Mouse (Mus musculus) liver, postnatal 0 days (tissue): ENCODE measurements around the gene Adrm1. TPM values are rescaled to one million over a fixed set of nuclear protein-coding genes. Genes with fewer than 3 reads are reported as not detected.

Experiments used
- ATAC-seq: fragments of 200-750 bp; cut with Nextera tagmentation; 2 replicates; pipeline ENCODE4 v1.8.0; 2017; ENCODE audit warnings: mild to moderate bottlenecking, moderate library complexity
- DNase-seq: peaks from one replicate; pipeline ENCODE4 v3.0.0-alpha.2; 2016
- H3K27ac ChIP-seq: fragments of 300-500 bp; sonication (generic); 2 replicates; pipeline ENCODE4 v1.5.1; 2014; ENCODE audit warnings: antibody characterized with exemption, moderate library complexity, mild to moderate bottlenecking, low read depth
- H3K27me3 ChIP-seq: fragments of 300-500 bp; sonication (generic); 2 replicates; pipeline ENCODE4 v1.6.1; 2014; ENCODE audit warnings: low read length, control low read depth, mixed read lengths; ENCODE audit not compliant: insufficient read depth
- H3K36me3 ChIP-seq: fragments of 300-500 bp; sonication (generic); replicated peaks from 2 replicates; pipeline ENCODE4 v1.6.1; 2014; ENCODE audit warnings: mild to moderate bottlenecking, control low read depth, low read length, moderate library complexity, mixed read lengths; ENCODE audit not compliant: insufficient read depth
- H3K4me1 ChIP-seq: fragments of 300-500 bp; sonication (generic); 2 replicates; pipeline ENCODE4 v1.6.1; 2014; ENCODE audit warnings: antibody characterized with exemption, mild to moderate bottlenecking, control low read depth; ENCODE audit not compliant: insufficient read depth
- H3K4me2 ChIP-seq: fragments of 300-500 bp; sonication (generic); 2 replicates; pipeline ENCODE4 v1.6.1; 2014; ENCODE audit warnings: low read depth, mild to moderate bottlenecking, low read length, moderate library complexity, mixed read lengths
- H3K4me3 ChIP-seq: fragments of 300-500 bp; sonication (generic); 2 replicates; pipeline ENCODE4 v1.5.1; 2014; ENCODE audit warnings: low read depth, low read length
- H3K9ac ChIP-seq: fragments of 300-500 bp; sonication (generic); replicated peaks from 2 replicates; pipeline ENCODE4 v1.6.1; 2014; ENCODE audit warnings: mild to moderate bottlenecking, moderate library complexity
- H3K9me3 ChIP-seq: fragments of 300-500 bp; sonication (generic); 2 replicates; pipeline ENCODE4 v1.6.1; 2016; ENCODE audit warnings: mild to moderate bottlenecking, control low read depth, low read length, mixed read lengths
- CTCF ChIP-seq: sonication (generic); IDR thresholded peaks from 2 replicates; pipeline ENCODE4 v1.5.1; 2016; ENCODE audit warnings: antibody characterized with exemption, low read depth
- EP300 ChIP-seq: IDR thresholded peaks from 2 replicates; pipeline ENCODE4 v1.6.1; 2016; ENCODE audit warnings: antibody characterized with exemption, low read depth, mild to moderate bottlenecking
- WGBS: fragments of 180-500 bp; shearing (Covaris S2); extraction: QIAGEN DNeasy Blood & Tissue Kit; methylation state at CpG from one replicate; pipeline ENCODE4 v1.1.7; 2014; ENCODE audit not compliant: insufficient replicate concordance; 5-methylcytosine and 5-hydroxymethylcytosine counted together
- polyA plus RNA-seq: library from polyadenylated mRNA; unstranded; fragments of >200 nt; fragmentation: Nextera tagmentation; extraction: Ambion mirVana; gene quantifications from 2 replicates; pipeline ENCODE4 v1.2.1, GENCODE M21; 2015

Gene Adrm1
- polyA plus RNA-seq, 1 experiment from 2014 or later, result 98.0 TPM

- no peak for ATAC-seq
Observed at GRCm38 (mm10) chr2:180135414-180135813, 35.9 kb upstream of the Adrm1 start.

DNA sequence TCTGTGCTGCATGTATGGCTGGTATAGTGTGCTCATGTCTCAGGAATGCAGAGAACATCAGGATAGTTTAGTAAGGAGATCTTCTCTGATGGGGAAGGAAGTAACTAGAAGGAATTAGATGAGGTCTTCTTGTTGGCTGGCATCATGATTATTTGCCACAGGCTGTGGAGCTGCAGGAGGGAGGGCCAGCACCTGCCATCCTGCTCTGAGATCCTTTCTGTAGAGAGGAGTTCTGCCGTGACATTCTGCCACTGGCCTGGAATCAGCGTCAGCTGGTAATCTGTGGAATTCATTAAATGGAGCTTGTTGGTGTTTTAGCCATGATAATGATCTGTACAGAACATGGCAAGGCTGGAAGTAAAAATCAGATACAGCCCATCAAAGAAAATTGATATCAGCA is 25.2 kb upstream of the Adrm1 start:
- WGBS, result 75% methylated on average over 2 of the region's 2 CpGs
- H3K9me3 ChIP-seq, result no peaks in the 10 kb centered on the region
- no peak overlapping the region for H3K9ac ChIP-seq
- H3K27ac ChIP-seq, result no peak overlapping the region
- no peak for DNase-seq
- TF ChIP-seq CTCF (no peak), EP300 (no peak)
- H3K4me3 ChIP-seq, result no peak overlapping the region
- no peak overlapping the region for H3K4me2 ChIP-seq
- H3K4me1 ChIP-seq, result no peaks in the 10 kb centered on the region
- no peak for ATAC-seq
- H3K36me3 ChIP-seq, result peaks cover 67% of the 10 kb centered on the region
- H3K27me3 ChIP-seq, result no peaks in the 10 kb centered on the region

More at GRCm38 (mm10) chr2:180135414-180135813, 35.9 kb upstream of the Adrm1 start:
- no peak for DNase-seq
- Histone ChIP-seq H3K36me3 (peaks cover 20% of the 10 kb centered on the region), H3K4me3 (no peak overlapping the region), H3K9me3 (no peaks in the 10 kb centered on the region), H3K9ac (no peak overlapping the region), H3K4me2 (no peak overlapping the region), H3K27ac (no peak overlapping the region), H3K4me1 (peaks cover 4% of the 10 kb centered on the region; the same call in 1 of the 2 replicates), H3K27me3 (no peaks in the 10 kb centered on the region)
- TF ChIP-seq CTCF (no peak), EP300 (no peak)
- WGBS, result 63% methylated on average over 5 of the region's 5 CpGs

DNA sequence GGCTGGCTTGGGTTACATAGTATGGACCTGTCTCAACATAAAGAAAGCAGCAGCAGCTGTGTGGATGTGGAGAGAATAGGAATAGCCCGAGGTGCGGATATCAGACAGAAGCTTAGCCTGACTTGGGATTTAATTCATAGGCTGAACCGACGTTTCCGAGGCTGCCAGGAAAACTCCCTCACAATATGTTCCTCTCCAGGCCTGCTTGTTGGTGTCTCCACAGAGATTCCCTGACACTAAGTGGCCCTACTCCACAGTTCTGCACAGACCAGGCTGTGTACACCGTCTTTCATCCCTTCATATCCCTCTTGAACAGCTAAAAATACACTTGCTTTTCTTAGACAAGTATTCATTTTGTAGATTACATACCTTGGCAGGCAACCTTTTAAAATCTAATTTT is 23.9 kb upstream of the Adrm1 start:
- H3K4me2 ChIP-seq, result no peak overlapping the region
- H3K9me3 ChIP-seq, result no peaks in the 10 kb centered on the region
- TF ChIP-seq EP300 (no peak), CTCF (no peak)
- no peaks in the 10 kb centered on the region for H3K27me3 ChIP-seq
- no peak for ATAC-seq
- DNase-seq, result no peak
- H3K4me3 ChIP-seq, result no peak overlapping the region
- H3K9ac ChIP-seq, result no peak overlapping the region
- peaks cover 71% of the 10 kb centered on the region for H3K36me3 ChIP-seq
- H3K4me1 ChIP-seq, result no peaks in the 10 kb centered on the region
- H3K27ac ChIP-seq, result no peak overlapping the region
- WGBS, result 86% methylated on average over 6 of the region's 6 CpGs

DNA sequence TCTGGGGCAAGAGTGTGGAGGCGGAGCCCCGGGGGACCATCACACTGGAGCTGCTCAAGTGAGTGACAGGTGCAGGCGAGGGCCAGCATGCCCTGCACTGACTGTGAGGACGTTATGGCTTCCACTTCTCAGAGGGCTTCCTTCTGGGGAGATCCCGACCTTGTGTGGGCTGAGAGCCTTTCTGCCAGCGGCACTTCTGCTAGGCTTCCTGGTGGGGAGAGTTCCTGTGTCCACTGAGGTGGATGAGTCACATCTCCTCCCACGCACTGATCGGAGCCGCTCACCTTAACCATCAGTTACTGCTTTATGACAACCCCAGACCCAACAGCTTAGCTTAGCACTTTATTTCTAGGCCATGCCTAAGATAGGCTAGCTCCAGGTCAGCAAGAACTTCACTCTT is 22.7 kb upstream of the Adrm1 start:
- DNase-seq, result no peak

DNA sequence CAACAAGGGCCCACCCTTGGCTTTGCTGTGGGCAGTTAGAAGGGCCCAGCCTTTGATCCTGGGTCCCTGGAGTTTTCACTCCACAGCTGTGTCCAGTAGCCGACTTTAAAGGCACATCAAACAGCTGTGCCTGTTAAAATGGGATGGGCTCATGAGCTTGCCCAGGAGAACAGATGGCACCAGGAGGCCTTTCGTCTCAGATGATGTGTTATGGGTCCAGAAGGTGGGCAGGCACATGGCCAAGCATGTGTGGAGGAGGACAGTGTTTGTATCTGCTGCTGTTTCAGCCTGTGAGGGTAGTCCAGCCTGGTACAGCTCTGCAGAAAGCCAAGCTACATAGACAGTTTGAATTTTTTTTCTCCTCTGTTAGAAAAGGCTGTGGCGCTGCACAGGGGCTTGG is 16.5 kb upstream of the Adrm1 start:
- H3K9ac ChIP-seq, result no peak overlapping the region

More for the DNA sequence above, 22.7 kb upstream of the Adrm1 start:
- H3K27ac ChIP-seq, result no peak overlapping the region
- no peaks in the 10 kb centered on the region for H3K9me3 ChIP-seq
- no peak for TF ChIP-seq CTCF
- H3K4me2 ChIP-seq, result no peak overlapping the region
- ATAC-seq, result no peak
- H3K9ac ChIP-seq, result no peak overlapping the region
- 78% methylated on average over 9 of the region's 9 CpGs for WGBS
- H3K4me1 ChIP-seq, result no peaks in the 10 kb centered on the region
- no peak overlapping the region for H3K4me3 ChIP-seq
- peaks cover 75% of the 10 kb centered on the region for H3K36me3 ChIP-seq
- H3K27me3 ChIP-seq, result no peaks in the 10 kb centered on the region

GRCm38 (mm10) chr2:180158627-180159026 is 12.7 kb upstream of the Adrm1 start:
- no peak overlapping the region for H3K9ac ChIP-seq
- no peak overlapping the region for H3K27ac ChIP-seq
- DNase-seq (no peak), ATAC-seq (no peak)
- no peak overlapping the region for H3K4me3 ChIP-seq
- H3K9me3 ChIP-seq, result no peaks in the 10 kb centered on the region
- H3K27me3 ChIP-seq, result no peaks in the 10 kb centered on the region
- TF ChIP-seq CTCF (no peak), EP300 (no peak)
- no peaks in the 10 kb centered on the region for H3K4me1 ChIP-seq
- H3K4me2 ChIP-seq, result no peak overlapping the region
- WGBS, result 76% methylated on average over 3 of the region's 3 CpGs
- peaks cover 65% of the 10 kb centered on the region for H3K36me3 ChIP-seq

More for the DNA sequence above, 16.5 kb upstream of the Adrm1 start:
- Histone ChIP-seq H3K27me3 (no peaks in the 10 kb centered on the region), H3K27ac (no peak overlapping the region), H3K4me3 (no peak overlapping the region), H3K4me1 (no peaks in the 10 kb centered on the region), H3K36me3 (peaks cover 64% of the 10 kb centered on the region), H3K4me2 (no peak overlapping the region), H3K9me3 (no peaks in the 10 kb centered on the region)
- DNase-seq (no peak), ATAC-seq (no peak)
- TF ChIP-seq CTCF (no peak), EP300 (no peak)
- 76% methylated on average over 3 of the region's 3 CpGs for WGBS

DNA sequence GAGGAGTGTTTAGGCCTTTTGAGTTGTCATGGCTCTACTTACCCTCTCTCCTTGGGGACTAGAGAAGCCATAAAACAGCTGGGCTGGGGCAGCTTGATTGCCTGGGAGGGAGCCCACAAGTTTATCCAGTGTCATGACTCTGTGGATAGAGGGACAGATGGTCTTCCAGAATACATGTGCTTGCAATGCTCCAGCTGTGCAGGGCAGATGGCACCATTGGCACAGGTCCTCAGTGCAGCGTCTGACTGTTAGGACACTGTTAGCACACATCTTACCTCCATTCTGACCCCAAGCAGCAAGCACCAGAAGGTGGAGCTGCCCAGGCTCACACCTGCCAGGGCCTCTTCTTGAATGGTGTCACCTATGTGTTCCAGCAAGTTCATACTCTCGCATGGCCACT is 5.4 kb upstream of the Adrm1 start:
- H3K4me3 ChIP-seq, result no peak overlapping the region
- TF ChIP-seq EP300 (no peak), CTCF (no peak)
- peaks cover 22% of the 10 kb centered on the region for H3K36me3 ChIP-seq
- H3K27me3 ChIP-seq, result no peaks in the 10 kb centered on the region
- no peak overlapping the region for H3K27ac ChIP-seq
- H3K4me2 ChIP-seq, result no peak overlapping the region
- 78% methylated on average over 2 of the region's 2 CpGs for WGBS
- DNase-seq (no peak), ATAC-seq (no peak)
- H3K9me3 ChIP-seq, result no peaks in the 10 kb centered on the region
- H3K9ac ChIP-seq, result no peak overlapping the region
- H3K4me1 ChIP-seq, result peaks cover 4% of the 10 kb centered on the region
